Mouse (Mus musculus): ENCODE data around the gene Higd2a.

DNA sequence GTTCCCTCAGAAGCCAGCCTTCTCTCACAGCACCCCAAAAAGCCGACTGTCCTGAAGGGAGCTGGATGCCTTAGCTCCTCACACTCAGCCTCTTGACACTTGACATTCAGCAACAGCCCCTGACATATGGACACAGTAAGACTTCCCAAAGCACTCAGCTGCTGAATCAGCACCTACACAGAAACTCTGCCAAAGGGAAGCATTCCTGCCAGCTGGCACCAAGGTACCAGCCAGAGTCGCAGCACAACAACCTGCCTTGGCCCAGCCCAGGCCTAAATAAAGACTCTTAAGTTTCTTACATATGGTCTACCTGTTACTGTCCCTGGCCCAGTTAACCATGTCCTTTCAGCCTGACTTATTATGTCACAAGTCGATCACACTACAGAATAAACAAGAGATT lies 33.2 kb upstream of the Higd2a start:
- TF ChIP-seq POLR2A (IDR thresholded peaks at IDR 0.05; ENCODE audit: borderline replicate concordance, control insufficient read depth, low read depth, low read length) (no peak), CTCF (IDR thresholded peaks at IDR 0.05; ENCODE audit: control insufficient read depth, insufficient read depth, low read length) (no peak)
